ENCODE assay signal across 21 mouse cellular contexts in genomic region chr6:117807756-117808155, GRCm38 (mm10). TPM values are rescaled to one million over a fixed set of nuclear protein-coding genes. Genes with fewer than 3 reads are reported as not detected.
DNase-seq lines count a peak whose midpoint lies in the region; ATAC-seq lines count a peak whose summit lies in the region.
"Had no signal": no experiment of that assay in that cellular context is flagged by ENCODE, and none has a peak within 500 bp of the region (broad histone marks: within the 10 kb centered on the region; RNA-seq: fewer than 3 reads in every experiment).

No protein-coding gene starts in this region.

- no peak overlapping the region for H3K9ac ChIP-seq in midbrain, embryonic 11.5 days (ENCODE audit: low read length)
- no peak overlapping the region for H3K9ac ChIP-seq in midbrain, embryonic 15.5 days
- no peak overlapping the region for H3K9ac ChIP-seq in heart, embryonic 13.5 days
- H3K9ac ChIP-seq: forebrain, embryonic 13.5 days had no signal

- no peaks in the 10 kb centered on the region for H3K4me1 ChIP-seq in midbrain, embryonic 11.5 days (ENCODE audit: control insufficient read depth, insufficient read depth, low read length)
- H3K4me1 ChIP-seq in midbrain, embryonic 15.5 days = no peaks in the 10 kb centered on the region
- peaks cover 8% of the 10 kb centered on the region; the same call in 1 of the 2 replicates for H3K4me1 ChIP-seq in heart, embryonic 13.5 days
- H3K4me1 ChIP-seq in forebrain, embryonic 10.5 days = peaks cover 8% of the 10 kb centered on the region
- H3K4me1 ChIP-seq: forebrain, embryonic 13.5 days had no signal

- DNase-seq in frontal cortex, postnatal 10 days (ENCODE audit: low spot score in 2 of 2) = no peak
- DNase-seq in midbrain, embryonic 11.5 days (ENCODE audit: low spot score, missing footprints) = peak; percentile 10
- DNase-seq in skeletal muscle tissue, adult 2 months (ENCODE audit: low read depth, low spot score) = peak; percentile 63
- DNase-seq in urinary bladder, adult 18-20 months (ENCODE audit: low spot score in 2 of 2) = no peak
- no peak for DNase-seq in forebrain, embryonic 10.5 days (ENCODE audit: extremely low spot score, low spot score)
- DNase-seq: adrenal gland, postnatal 25 days; cerebellum, adult 18-20 months; kidney, adult 2 months; kidney, postnatal 10 days; liver; midbrain, embryonic 14.5 days; right cerebral cortex, postnatal 25 days had no signal

- H3K9me3 ChIP-seq in midbrain, embryonic 11.5 days (ENCODE audit: control insufficient read depth, low read length) = no peaks in the 10 kb centered on the region
- H3K9me3 ChIP-seq in midbrain, embryonic 15.5 days = no peaks in the 10 kb centered on the region
- no peaks in the 10 kb centered on the region for H3K9me3 ChIP-seq in heart, embryonic 13.5 days
- H3K9me3 ChIP-seq in forebrain, embryonic 10.5 days = no peaks in the 10 kb centered on the region
- H3K9me3 ChIP-seq: embryonic facial prominence, embryonic 10.5 days; forebrain, embryonic 13.5 days; G1E had no signal

- WGBS in midbrain, embryonic 11.5 days = 89% methylated on average over 1 of the region's 1 CpGs
- 100% methylated on average over 1 of the region's 1 CpGs for WGBS in midbrain, embryonic 15.5 days
- 73% methylated on average over 1 of the region's 1 CpGs for WGBS in heart, embryonic 13.5 days
- WGBS in forebrain, embryonic 10.5 days = 95% methylated on average over 1 of the region's 1 CpGs

- H3K27me3 ChIP-seq in midbrain, embryonic 11.5 days (ENCODE audit: control insufficient read depth, insufficient read depth, low read length) = no peaks in the 10 kb centered on the region
- H3K27me3 ChIP-seq in midbrain, embryonic 15.5 days (replicated peaks) = no peaks in the 10 kb centered on the region
- H3K27me3 ChIP-seq in heart, embryonic 13.5 days (replicated peaks) = no peaks in the 10 kb centered on the region
- no peaks in the 10 kb centered on the region for H3K27me3 ChIP-seq in forebrain, embryonic 10.5 days (ENCODE audit: poor library complexity, severe bottlenecking)
- H3K27me3 ChIP-seq: forebrain, embryonic 13.5 days had no signal

- H3K4me2 ChIP-seq in midbrain, embryonic 11.5 days = no peak overlapping the region
- no peak overlapping the region for H3K4me2 ChIP-seq in midbrain, embryonic 15.5 days
- no peak overlapping the region for H3K4me2 ChIP-seq in heart, embryonic 13.5 days
- H3K4me2 ChIP-seq: forebrain, embryonic 13.5 days had no signal

- no peak overlapping the region for H3K4me3 ChIP-seq in midbrain, embryonic 11.5 days (ENCODE audit: low read depth, low read length)
- H3K4me3 ChIP-seq in midbrain, embryonic 15.5 days = no peak overlapping the region
- H3K4me3 ChIP-seq in heart, embryonic 13.5 days = no peak overlapping the region
- H3K4me3 ChIP-seq in forebrain, embryonic 10.5 days = no peak overlapping the region
- H3K4me3 ChIP-seq: embryonic facial prominence, embryonic 10.5 days; forebrain, embryonic 13.5 days; myocyte had no signal

- H3K36me3 ChIP-seq in midbrain, embryonic 11.5 days (ENCODE audit: control insufficient read depth, insufficient read depth, low read length) = no peaks in the 10 kb centered on the region
- no peaks in the 10 kb centered on the region for H3K36me3 ChIP-seq in midbrain, embryonic 15.5 days (replicated peaks)
- H3K36me3 ChIP-seq in heart, embryonic 13.5 days = no peaks in the 10 kb centered on the region
- H3K36me3 ChIP-seq in forebrain, embryonic 10.5 days (replicated peaks) = no peaks in the 10 kb centered on the region
- H3K36me3 ChIP-seq: embryonic facial prominence, embryonic 10.5 days; G1E had no signal

- H3K27ac ChIP-seq in midbrain, embryonic 11.5 days (ENCODE audit: low read depth, low read length) = no peak overlapping the region
- H3K27ac ChIP-seq in midbrain, embryonic 15.5 days = no peak overlapping the region
- peak overlapping the region; percentile 64 for H3K27ac ChIP-seq in heart, embryonic 13.5 days (replicated peaks)
- H3K27ac ChIP-seq in forebrain, embryonic 10.5 days = no peak overlapping the region
- H3K27ac ChIP-seq: embryonic facial prominence, embryonic 10.5 days; forebrain, embryonic 13.5 days had no signal

- peak; percentile 98 for ATAC-seq in frontal cortex, adult (ENCODE audit: low TSS enrichment)
- ATAC-seq in midbrain, embryonic 11.5 days (ENCODE audit: low FRiP score) = no peak
- ATAC-seq in midbrain, embryonic 15.5 days (replicated peaks) = no peak
- ATAC-seq in heart, embryonic 13.5 days (ENCODE audit: extremely low read depth, insufficient number of reproducible peaks, low FRiP score, low TSS enrichment) = no peak
- ATAC-seq: activated CD4-positive, CD25-positive, alpha-beta regulatory T cell, adult 4 months; forebrain, embryonic 13.5 days; lung, postnatal 0 days had no signal

RNA-seq across cellular contexts. Expression of gene Zfp637, which starts 33.2 kb away (rescaled TPM):
- polyA plus RNA-seq in midbrain, embryonic 11.5 days (2014; fragmentation: Nextera tagmentation; extraction: Ambion mirVana) = 110 and 112 TPM in 2 replicates
- 139 and 156 TPM in 2 replicates for polyA plus RNA-seq in midbrain, embryonic 15.5 days (2015; fragmentation: Nextera tagmentation; extraction: Ambion mirVana)
- 64.5 and 64.7 TPM in 2 replicates for polyA plus RNA-seq in heart, embryonic 13.5 days (2015; fragmentation: Nextera tagmentation; extraction: Ambion mirVana)
- polyA plus RNA-seq in forebrain, embryonic 10.5 days (2016; fragmentation: Nextera tagmentation; extraction: Ambion mirVana) = 91.1 and 97.4 TPM in 2 replicates

RNA-seq across cellular contexts. Expression of gene Zfp239, which starts 54.1 kb away (rescaled TPM):
- polyA plus RNA-seq in midbrain, embryonic 11.5 days (2014; fragmentation: Nextera tagmentation; extraction: Ambion mirVana) = 11.8 and 12.5 TPM in 2 replicates
- 14.4 and 16.5 TPM in 2 replicates for polyA plus RNA-seq in midbrain, embryonic 15.5 days (2015; fragmentation: Nextera tagmentation; extraction: Ambion mirVana)
- polyA plus RNA-seq in heart, embryonic 13.5 days (2015; fragmentation: Nextera tagmentation; extraction: Ambion mirVana) = 2.0 and 2.1 TPM in 2 replicates
- polyA plus RNA-seq in forebrain, embryonic 10.5 days (2016; fragmentation: Nextera tagmentation; extraction: Ambion mirVana) = 13.6 and 14.8 TPM in 2 replicates

Comparison
In these comparisons a context has a peak if more than half of its experiments do, and no peak if none do; other contexts are left out.
1. DNase-seq: peak in midbrain, embryonic 11.5 days (single experiment) and skeletal muscle tissue, adult 2 months (single experiment); none in frontal cortex, postnatal 10 days (0 of 2), urinary bladder, adult 18-20 months (0 of 2) and forebrain, embryonic 10.5 days (single experiment).